Mouse (Mus musculus): ENCODE results near the gene Adgrb2.

GRCm38 (mm10) chr4:130012234-130012633 lies 27.6 kb downstream of the Adgrb2 start:
- no peak for TF ChIP-seq CTCF (IDR thresholded peaks at IDR 0.05)
- no peak for TF ChIP-seq EP300 (IDR thresholded peaks at IDR 0.05)

All from lung, postnatal 0 days (tissue).